Mouse (Mus musculus) T-cell, adult 66 days (primary cell): ENCODE data around the gene Slc26a5. TPM values are rescaled to one million over a fixed set of nuclear protein-coding genes. Genes with fewer than 3 reads are reported as not detected.

Source experiments
- total RNA-seq, 2 experiments: library from RNA; stranded (reverse); gene quantifications; 3 replicates in 1 of 2; 4 replicates in 1 of 2; pipeline ENCODE4 v1.2.4; 2023

The Slc26a5 gene
- not detected for total RNA-seq

DNA sequence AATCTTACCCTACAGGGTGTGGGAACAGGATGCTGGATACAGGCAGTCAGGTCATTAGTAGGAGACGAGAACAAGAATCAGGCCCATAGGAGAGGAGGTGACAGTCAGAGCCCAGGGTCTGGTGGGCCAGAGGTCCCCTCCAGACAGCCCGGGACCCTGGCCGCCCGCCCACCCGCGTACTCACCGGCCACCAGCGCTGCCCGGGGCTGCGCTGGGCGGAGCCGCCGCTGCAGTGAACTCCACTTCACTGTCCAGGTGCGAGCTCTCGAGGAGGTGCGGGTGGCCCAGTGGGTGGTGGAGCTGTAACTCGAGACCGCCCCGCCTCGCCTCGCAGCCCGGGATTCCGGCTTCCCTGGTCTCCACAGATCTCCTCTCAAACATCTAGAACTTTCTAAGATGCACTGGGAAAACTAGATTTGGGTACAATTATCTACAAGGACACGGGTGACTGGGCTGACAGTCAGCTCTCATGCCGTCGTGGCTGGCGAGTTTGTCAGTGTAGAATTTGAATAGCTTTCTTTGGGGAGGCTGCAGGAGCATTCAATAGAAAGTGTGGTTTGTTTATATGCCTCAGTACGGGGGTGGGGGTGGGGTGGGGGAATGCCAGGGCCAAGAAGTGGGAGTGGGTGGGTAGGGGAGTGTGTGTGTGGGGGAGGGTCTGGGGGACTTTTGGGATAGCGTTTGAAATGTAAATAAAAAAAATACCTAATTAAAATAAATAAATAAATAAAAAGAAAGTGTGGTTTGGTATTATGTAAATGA, at the start of gene Slc26a5:
Gene Slc26a5, minus strand, starts transcription at position 259 of the 762 bp plus-strand sequence.

DNA sequence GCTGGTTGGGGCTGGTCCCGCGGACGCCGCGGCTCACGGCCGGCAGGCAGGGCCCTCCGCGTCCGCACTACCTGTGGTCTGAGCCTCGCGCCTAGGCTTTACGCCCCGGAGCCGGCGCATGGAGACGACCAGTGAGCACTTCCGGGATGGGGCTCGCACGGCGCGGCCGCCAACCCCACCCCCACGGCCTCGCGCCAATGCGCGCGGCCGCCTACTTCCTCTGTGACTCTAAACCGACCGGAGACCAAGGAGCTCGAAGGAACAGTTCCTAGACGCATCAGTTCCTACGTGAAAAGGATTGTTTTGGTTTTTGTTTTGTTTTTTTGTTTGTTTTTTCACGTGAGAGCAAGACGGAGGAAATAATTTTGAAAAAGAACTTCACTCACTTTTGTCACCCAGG, 80.4 kb downstream of the Slc26a5 start, which contains the start of the genes Dnajc2 and Psmc2:
Gene Dnajc2, minus strand, starts transcription at position 199 of the 400 bp plus-strand sequence.
Gene Psmc2, plus strand, starts transcription at position 231 of the 400 bp plus-strand sequence.

Other genes starting within 250 kb of the Slc26a5 start
- gene Fbxl13, start 220.0 kb downstream of the Slc26a5 start, total RNA-seq = under 1 TPM in 1 of 2 experiments, not detected in 1; 0.27 TPM
- gene Armc10, start 219.8 kb downstream of the Slc26a5 start, total RNA-seq = 10 to 100 TPM; 35.9 to 37.5 TPM
- 1 to 10 TPM; 2.4 to 2.6 TPM for gene Napepld, start 164.2 kb downstream of the Slc26a5 start, total RNA-seq
- gene Pmpcb, start 128.5 kb downstream of the Slc26a5 start, total RNA-seq = 10 to 100 TPM; 82.1 to 87.1 TPM
- gene Dnajc2, start 80.4 kb downstream of the Slc26a5 start, total RNA-seq = 10 to 100 TPM; 65.6 to 70.1 TPM
- gene Psmc2, start 80.3 kb downstream of the Slc26a5 start, total RNA-seq = 10 to 100 TPM; 72.1 to 72.9 TPM